ENCODE assay signal across 10 mouse cellular contexts in genomic region chr13:97638457-97639088, GRCm38 (mm10).
DNase-seq lines count a peak whose midpoint lies in the region; ATAC-seq and TF ChIP-seq lines count a peak whose summit lies in the region.
"Had no signal": no experiment of that assay in that cellular context is flagged by ENCODE, and none has a peak within 500 bp of the region (broad histone marks: within the 10 kb centered on the region; RNA-seq: fewer than 3 reads in every experiment).

No protein-coding gene starts in this region.

- H3K4me1 ChIP-seq in forebrain, postnatal 0 days (ENCODE audit: insufficient read depth) = peaks cover 15% of the 10 kb centered on the region
- H3K4me1 ChIP-seq in stomach, embryonic 15.5 days = no peaks in the 10 kb centered on the region
- no peaks in the 10 kb centered on the region for H3K4me1 ChIP-seq in liver, embryonic 11.5 days (replicated peaks; ENCODE audit: control insufficient read depth, insufficient read depth, low read length)

- ATAC-seq in forebrain, postnatal 0 days = peak; percentile 88
- ATAC-seq in stomach, embryonic 15.5 days (ENCODE audit: insufficient read depth, low FRiP score, low read depth) = peak; percentile 18; the same call in 1 of the 2 replicates
- no peak for ATAC-seq in liver, embryonic 11.5 days (replicated peaks; ENCODE audit: low FRiP score)
- ATAC-seq: CD4-positive, CD25-positive, alpha-beta regulatory T cell, adult 4 months had no signal

- no peak overlapping the region for H3K9ac ChIP-seq in forebrain, postnatal 0 days
- no peak overlapping the region for H3K9ac ChIP-seq in stomach, embryonic 15.5 days
- no peak overlapping the region for H3K9ac ChIP-seq in liver, embryonic 11.5 days (ENCODE audit: low read depth, low read length)

- intact Hi-C loops in heart, postnatal 10 days (cut with DNase I) = no loop called here

- H3K27me3 ChIP-seq in forebrain, postnatal 0 days (ENCODE audit: insufficient read depth, low read length) = no peaks in the 10 kb centered on the region
- no peaks in the 10 kb centered on the region for H3K27me3 ChIP-seq in stomach, embryonic 15.5 days (replicated peaks)
- no peaks in the 10 kb centered on the region for H3K27me3 ChIP-seq in liver, embryonic 11.5 days (replicated peaks; ENCODE audit: control insufficient read depth, insufficient read depth, low read length)

- peak overlapping the region; percentile 35; the same call in 1 of the 2 replicates for H3K27ac ChIP-seq in forebrain, postnatal 0 days (ENCODE audit: low read depth, low read length)
- H3K27ac ChIP-seq in stomach, embryonic 15.5 days = no peak overlapping the region
- H3K27ac ChIP-seq in liver, embryonic 11.5 days (ENCODE audit: low read depth, low read length) = no peak overlapping the region

- WGBS in forebrain, postnatal 0 days = 30% methylated on average over 5 of the region's 5 CpGs
- 63% methylated on average over 5 of the region's 5 CpGs for WGBS in stomach, embryonic 15.5 days
- WGBS in liver, embryonic 11.5 days = 72% methylated on average over 5 of the region's 5 CpGs

- H3K4me2 ChIP-seq in forebrain, postnatal 0 days (ENCODE audit: low read depth) = no peak overlapping the region
- no peak overlapping the region for H3K4me2 ChIP-seq in stomach, embryonic 15.5 days
- no peak overlapping the region for H3K4me2 ChIP-seq in liver, embryonic 11.5 days

- no peaks in the 10 kb centered on the region for H3K36me3 ChIP-seq in forebrain, postnatal 0 days (ENCODE audit: insufficient read depth)
- H3K36me3 ChIP-seq in stomach, embryonic 15.5 days = no peaks in the 10 kb centered on the region
- no peaks in the 10 kb centered on the region for H3K36me3 ChIP-seq in liver, embryonic 11.5 days (ENCODE audit: control insufficient read depth, insufficient read depth, low read length)

- peak; percentile 52 for DNase-seq in heart, adult 11 months
- no peak for DNase-seq in heart, postnatal 10 days
- peak; percentile 29 for DNase-seq in retina, postnatal 1 day
- no peak for DNase-seq in retina, embryonic 14.5 days (ENCODE audit: low spot score)
- peak; percentile 64 for DNase-seq in forebrain, postnatal 0 days
- no peak for DNase-seq in B cell, adult 2 months
- no peak for DNase-seq in liver, embryonic 11.5 days (ENCODE audit: low spot score)
- DNase-seq: heart, adult 18-20 months had no signal

- no peaks in the 10 kb centered on the region; the same call in 1 of the 2 replicates for H3K9me3 ChIP-seq in forebrain, postnatal 0 days (ENCODE audit: low read length)
- no peaks in the 10 kb centered on the region for H3K9me3 ChIP-seq in stomach, embryonic 15.5 days
- H3K9me3 ChIP-seq in liver, embryonic 11.5 days (ENCODE audit: control insufficient read depth, low read length) = no peaks in the 10 kb centered on the region

- TF ChIP-seq CTCF in forebrain, postnatal 0 days (IDR thresholded peaks at IDR 0.05; ENCODE audit: low read depth) = no peak

- H3K4me3 ChIP-seq in forebrain, postnatal 0 days (ENCODE audit: low read depth, low read length) = no peak overlapping the region
- no peak overlapping the region for H3K4me3 ChIP-seq in stomach, embryonic 15.5 days (replicated peaks)
- no peak overlapping the region for H3K4me3 ChIP-seq in liver, embryonic 11.5 days (ENCODE audit: low read depth, low read length)

Comparison
In these comparisons a context has a peak if more than half of its experiments do, and no peak if none do; other contexts are left out.
1. DNase-seq: peak in heart, adult 11 months (single experiment), retina, postnatal 1 day (single experiment) and forebrain, postnatal 0 days (single experiment); none in heart, postnatal 10 days (0 of 2), retina, embryonic 14.5 days (single experiment), B cell, adult 2 months (0 of 2) and liver, embryonic 11.5 days (single experiment).